Mouse (Mus musculus) lung, postnatal 10 days (tissue): Measurements from ENCODE around the gene Hap1.

Experiments
- DNase-seq: peaks from one replicate; pipeline ENCODE4 v3.0.0; 2021

Gene Hap1

GRCm38 (mm10) chr11:100355972-100356818, at the start of gene Hap1:
Gene Hap1 (minus strand): TSS chr11:100356128.
- DNase-seq: peak; percentile 72

- DNase-seq: no peak
Observed at GRCm38 (mm10) chr11:100404456-100405074, 48.6 kb upstream of the Hap1 start.

GRCm38 (mm10) chr11:100403445-100404134, 47.7 kb upstream of the Hap1 start:
- no peak for DNase-seq

GRCm38 (mm10) chr11:100402682-100403081, 46.8 kb upstream of the Hap1 start:
- DNase-seq: peak; percentile 56

- DNase-seq: no peak
Observed at GRCm38 (mm10) chr11:100402240-100402639, 46.3 kb upstream of the Hap1 start.

- no peak for DNase-seq
Observed at GRCm38 (mm10) chr11:100400842-100401241, 44.9 kb upstream of the Hap1 start.

- DNase-seq: no peak
Observed at GRCm38 (mm10) chr11:100399727-100400538, 44.0 kb upstream of the Hap1 start.

- DNase-seq: peak; percentile 77
Observed at GRCm38 (mm10) chr11:100399320-100399719, 43.4 kb upstream of the Hap1 start.

GRCm38 (mm10) chr11:100398517-100398916, 42.6 kb upstream of the Hap1 start:
- no peak for DNase-seq

- peak; percentile 100 for DNase-seq
Observed at GRCm38 (mm10) chr11:100397600-100398389, 41.9 kb upstream of the Hap1 start, which contains the start of gene Jup. Gene Jup (minus strand): TSS chr11:100397763.

GRCm38 (mm10) chr11:100396886-100397599, 41.1 kb upstream of the Hap1 start:
- peak; percentile 63 for DNase-seq

- peak; percentile 75 for DNase-seq
Observed at GRCm38 (mm10) chr11:100395861-100396631, 40.1 kb upstream of the Hap1 start.

GRCm38 (mm10) chr11:100395200-100395599, 39.3 kb upstream of the Hap1 start:
- peak; percentile 86 for DNase-seq

- DNase-seq: no peak
Observed at GRCm38 (mm10) chr11:100394353-100395074, 38.6 kb upstream of the Hap1 start.

GRCm38 (mm10) chr11:100393733-100394132, 37.8 kb upstream of the Hap1 start:
- DNase-seq: no peak

- no peak for DNase-seq
Observed at GRCm38 (mm10) chr11:100392958-100393357, 37.0 kb upstream of the Hap1 start.

GRCm38 (mm10) chr11:100391884-100392345, 36.0 kb upstream of the Hap1 start:
- no peak for DNase-seq

- DNase-seq: peak; percentile 94
Observed at GRCm38 (mm10) chr11:100391081-100391883, 35.4 kb upstream of the Hap1 start.
